In the genomic region with DNA sequence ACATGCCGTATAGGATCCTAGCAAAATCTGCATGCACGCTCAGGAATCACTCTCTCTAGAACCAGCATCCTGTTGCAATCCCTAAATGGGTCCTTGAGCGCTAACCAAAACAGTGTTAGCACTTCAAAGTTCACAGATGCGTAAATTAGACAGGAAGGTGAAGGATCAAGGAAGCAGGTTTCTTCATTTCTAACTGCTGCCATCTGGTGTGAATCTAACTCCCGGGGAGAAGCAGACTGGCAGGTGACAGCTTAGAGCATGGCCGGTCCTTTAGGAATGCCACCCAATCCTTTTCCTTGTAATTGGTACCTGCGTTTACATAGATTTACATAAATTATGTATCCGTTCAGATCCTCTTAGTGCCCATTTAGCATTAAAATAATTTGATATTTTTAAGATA, we compare ENCODE assay signal across 13 mouse cellular contexts.
"Had no signal": no experiment of that assay in that cellular context is flagged by ENCODE, and none has a peak within 500 bp of the region (broad histone marks: within the 10 kb centered on the region; RNA-seq: fewer than 3 reads in every experiment).

No protein-coding gene starts in this region.

- H3K27me3 ChIP-seq: limb, embryonic 15.5 days; liver, embryonic 12.5 days; lung, embryonic 15.5 days; midbrain, embryonic 13.5 days; stomach, embryonic 15.5 days had no signal

- DNase-seq: kidney, adult 8-10 months; kidney, postnatal 36 days; layer of hippocampus, postnatal 36 days; lung, postnatal 36 days; right cerebral cortex, postnatal 14 days; thymus, adult 2 months; thymus, postnatal 25 days had no signal

- H3K9ac ChIP-seq: limb, embryonic 15.5 days; liver, embryonic 12.5 days; lung, embryonic 15.5 days; midbrain, embryonic 13.5 days; stomach, embryonic 15.5 days had no signal

- ATAC-seq: liver, embryonic 12.5 days; midbrain, embryonic 13.5 days had no signal

- H3K36me3 ChIP-seq: limb, embryonic 15.5 days; liver, embryonic 12.5 days; lung, embryonic 15.5 days; midbrain, embryonic 13.5 days; stomach, embryonic 15.5 days had no signal

- H3K4me3 ChIP-seq: limb, embryonic 15.5 days; liver, embryonic 12.5 days; lung, embryonic 15.5 days; midbrain, embryonic 13.5 days; stomach, embryonic 15.5 days had no signal

- H3K9me3 ChIP-seq: limb, embryonic 15.5 days; liver, embryonic 12.5 days; lung, embryonic 15.5 days; midbrain, embryonic 13.5 days; stomach, embryonic 15.5 days had no signal

- H3K27ac ChIP-seq: kidney, postnatal 0 days; limb, embryonic 15.5 days; liver, embryonic 12.5 days; lung, embryonic 15.5 days; midbrain, embryonic 13.5 days; stomach, embryonic 15.5 days had no signal

- H3K4me2 ChIP-seq: limb, embryonic 15.5 days; liver, embryonic 12.5 days; lung, embryonic 15.5 days; midbrain, embryonic 13.5 days; stomach, embryonic 15.5 days had no signal
